Mouse (Mus musculus): ENCODE data around the gene Chp2. TPM values are rescaled to one million over a fixed set of nuclear protein-coding genes. Genes with fewer than 3 reads are reported as not detected.
A peak's percentile ranks its signal among the peaks of the same experiment; 100 is the strongest.

The Chp2 gene
- polyA plus RNA-seq, 1 experiment from 2014 or later, result 0.53 TPM

GRCm38 (mm10) chr7:122191097-122191496 is 28.2 kb upstream of the Chp2 start:
- no peaks in the 10 kb centered on the region for H3K27me3 ChIP-seq (ENCODE audit: insufficient read depth, low read length)
- no peak overlapping the region for H3K4me3 ChIP-seq (ENCODE audit: low read depth, low read length)
- no peak overlapping the region for H3K4me2 ChIP-seq
- DNase-seq, result no peak
- no peak overlapping the region for H3K9ac ChIP-seq
- TF ChIP-seq CTCF (IDR thresholded peaks at IDR 0.05; ENCODE audit: low read depth), result no peak
- WGBS, result 54% methylated on average over 10 of the region's 10 CpGs
- H3K4me1 ChIP-seq (ENCODE audit: insufficient read depth), result no peaks in the 10 kb centered on the region
- ATAC-seq (ENCODE audit: insufficient read depth), result no peak
- no peaks in the 10 kb centered on the region for H3K36me3 ChIP-seq (ENCODE audit: insufficient read depth)
- H3K27ac ChIP-seq (ENCODE audit: low read depth), result no peak overlapping the region
- H3K9me3 ChIP-seq (ENCODE audit: low read depth, low read length), result no peaks in the 10 kb centered on the region

- ATAC-seq (ENCODE audit: insufficient read depth) (no peak), DNase-seq (no peak)
- H3K4me1 ChIP-seq (ENCODE audit: insufficient read depth), result no peaks in the 10 kb centered on the region
- no peak for TF ChIP-seq CTCF (IDR thresholded peaks at IDR 0.05; ENCODE audit: low read depth)
- no peak overlapping the region for H3K9ac ChIP-seq
- H3K4me3 ChIP-seq (ENCODE audit: low read depth, low read length), result no peak overlapping the region
- H3K4me2 ChIP-seq, result no peak overlapping the region
- no peaks in the 10 kb centered on the region for H3K9me3 ChIP-seq (ENCODE audit: low read depth, low read length)
- no peaks in the 10 kb centered on the region for H3K27me3 ChIP-seq (ENCODE audit: insufficient read depth, low read length)
- no peak overlapping the region for H3K27ac ChIP-seq (ENCODE audit: low read depth)
- H3K36me3 ChIP-seq (ENCODE audit: insufficient read depth), result no peaks in the 10 kb centered on the region
Measured at GRCm38 (mm10) chr7:122193919-122194318, 25.4 kb upstream of the Chp2 start.

- no peak for ATAC-seq (ENCODE audit: insufficient read depth)
- no peaks in the 10 kb centered on the region for H3K4me1 ChIP-seq (ENCODE audit: insufficient read depth)
Measured at GRCm38 (mm10) chr7:122196771-122197170, 22.5 kb upstream of the Chp2 start.

GRCm38 (mm10) chr7:122197306-122197705 is 22.0 kb upstream of the Chp2 start:
- DNase-seq (peak; percentile 83), ATAC-seq (ENCODE audit: insufficient read depth) (no peak)
- peak; percentile 81 for TF ChIP-seq CTCF (IDR thresholded peaks at IDR 0.05; ENCODE audit: low read depth)
- no peak overlapping the region for H3K27ac ChIP-seq (ENCODE audit: low read depth)
- WGBS, result 34% methylated on average over 4 of the region's 4 CpGs
- H3K27me3 ChIP-seq (ENCODE audit: insufficient read depth, low read length), result no peaks in the 10 kb centered on the region
- H3K9ac ChIP-seq, result no peak overlapping the region
- H3K9me3 ChIP-seq (ENCODE audit: low read depth, low read length), result no peaks in the 10 kb centered on the region
- H3K4me2 ChIP-seq, result no peak overlapping the region
- H3K36me3 ChIP-seq (ENCODE audit: insufficient read depth), result no peaks in the 10 kb centered on the region
- no peaks in the 10 kb centered on the region for H3K4me1 ChIP-seq (ENCODE audit: insufficient read depth)
- no peak overlapping the region for H3K4me3 ChIP-seq (ENCODE audit: low read depth, low read length)

More at GRCm38 (mm10) chr7:122196771-122197170, 22.5 kb upstream of the Chp2 start:
- TF ChIP-seq CTCF (IDR thresholded peaks at IDR 0.05; ENCODE audit: low read depth), result no peak
- DNase-seq, result no peak
- 79% methylated on average over 9 of the region's 9 CpGs for WGBS
- Histone ChIP-seq H3K27ac (ENCODE audit: low read depth) (no peak overlapping the region), H3K4me2 (no peak overlapping the region), H3K27me3 (ENCODE audit: insufficient read depth, low read length) (no peaks in the 10 kb centered on the region), H3K9me3 (ENCODE audit: low read depth, low read length) (no peaks in the 10 kb centered on the region), H3K36me3 (ENCODE audit: insufficient read depth) (no peaks in the 10 kb centered on the region), H3K4me3 (ENCODE audit: low read depth, low read length) (no peak overlapping the region), H3K9ac (no peak overlapping the region)

GRCm38 (mm10) chr7:122199296-122199695 is 20.0 kb upstream of the Chp2 start:
- no peak overlapping the region for H3K4me2 ChIP-seq
- H3K9me3 ChIP-seq (ENCODE audit: low read depth, low read length), result no peaks in the 10 kb centered on the region
- TF ChIP-seq CTCF (IDR thresholded peaks at IDR 0.05; ENCODE audit: low read depth), result peak; percentile 81
- WGBS, result 22% methylated on average over 5 of the region's 5 CpGs
- DNase-seq (peak; percentile 82), ATAC-seq (ENCODE audit: insufficient read depth) (no peak; the same call in 1 of the 2 replicates)
- H3K36me3 ChIP-seq (ENCODE audit: insufficient read depth), result no peaks in the 10 kb centered on the region
- no peak overlapping the region for H3K4me3 ChIP-seq (ENCODE audit: low read depth, low read length)
- no peak overlapping the region for H3K27ac ChIP-seq (ENCODE audit: low read depth)
- no peaks in the 10 kb centered on the region for H3K4me1 ChIP-seq (ENCODE audit: insufficient read depth)
- H3K27me3 ChIP-seq (ENCODE audit: insufficient read depth, low read length), result no peaks in the 10 kb centered on the region
- H3K9ac ChIP-seq, result no peak overlapping the region

GRCm38 (mm10) chr7:122203936-122204335 is 15.4 kb upstream of the Chp2 start:
- Histone ChIP-seq H3K27me3 (ENCODE audit: insufficient read depth, low read length) (no peaks in the 10 kb centered on the region), H3K9ac (no peak overlapping the region), H3K4me2 (no peak overlapping the region), H3K36me3 (ENCODE audit: insufficient read depth) (no peaks in the 10 kb centered on the region), H3K4me1 (ENCODE audit: insufficient read depth) (no peaks in the 10 kb centered on the region), H3K4me3 (ENCODE audit: low read depth, low read length) (no peak overlapping the region), H3K27ac (ENCODE audit: low read depth) (no peak overlapping the region), H3K9me3 (ENCODE audit: low read depth, low read length) (no peaks in the 10 kb centered on the region)
- ATAC-seq (ENCODE audit: insufficient read depth), result no peak
- WGBS, result 36% methylated on average over 2 of the region's 2 CpGs
- DNase-seq, result peak; percentile 28
- TF ChIP-seq CTCF (IDR thresholded peaks at IDR 0.05; ENCODE audit: low read depth), result no peak

GRCm38 (mm10) chr7:122206121-122206520 is 13.2 kb upstream of the Chp2 start:
- DNase-seq (no peak), ATAC-seq (ENCODE audit: insufficient read depth) (no peak)
- no peak for TF ChIP-seq CTCF (IDR thresholded peaks at IDR 0.05; ENCODE audit: low read depth)
- Histone ChIP-seq H3K9me3 (ENCODE audit: low read depth, low read length) (no peaks in the 10 kb centered on the region), H3K4me1 (ENCODE audit: insufficient read depth) (no peaks in the 10 kb centered on the region), H3K27ac (ENCODE audit: low read depth) (no peak overlapping the region), H3K27me3 (ENCODE audit: insufficient read depth, low read length) (no peaks in the 10 kb centered on the region), H3K4me2 (no peak overlapping the region), H3K9ac (no peak overlapping the region), H3K4me3 (ENCODE audit: low read depth, low read length) (no peak overlapping the region), H3K36me3 (ENCODE audit: insufficient read depth) (no peaks in the 10 kb centered on the region)
- 83% methylated on average over 2 of the region's 2 CpGs for WGBS
